19 mouse cellular contexts compared by ENCODE assay signal in genomic region chr19:53898970-53899900, GRCm38 (mm10). TPM values are rescaled to one million over a fixed set of nuclear protein-coding genes. Genes with fewer than 3 reads are reported as not detected.
DNase-seq lines count a peak whose midpoint lies in the region; ATAC-seq and TF ChIP-seq lines count a peak whose summit lies in the region.
"Had no signal": no experiment of that assay in that cellular context is flagged by ENCODE, and none has a peak within 500 bp of the region (broad histone marks: within the 10 kb centered on the region; RNA-seq: fewer than 3 reads in every experiment).

No protein-coding gene starts in this region.

- no peak overlapping the region for H3K9ac ChIP-seq in embryonic facial prominence, embryonic 13.5 days
- no peak overlapping the region for H3K9ac ChIP-seq in stomach, postnatal 0 days (ENCODE audit: low read length)
- H3K9ac ChIP-seq: embryonic facial prominence, embryonic 12.5 days had no signal

- no peak for TF ChIP-seq CTCF in kidney, adult 2 months (conservative IDR thresholded peaks at IDR 0.05; ENCODE audit: insufficient read depth, insufficient read length, low read depth, low read length)
- no peak for TF ChIP-seq CTCF in stomach, postnatal 0 days (IDR thresholded peaks at IDR 0.05; ENCODE audit: low read depth)

- H3K4me1 ChIP-seq in embryonic facial prominence, embryonic 13.5 days, result peaks cover 40% of the 10 kb centered on the region
- peaks cover 20% of the 10 kb centered on the region for H3K4me1 ChIP-seq in embryonic facial prominence, embryonic 10.5 days
- peaks cover 6% of the 10 kb centered on the region; the same call in 1 of the 2 replicates for H3K4me1 ChIP-seq in kidney, adult 2 months (ENCODE audit: control insufficient read depth, insufficient read depth, low read length)
- peaks cover 4% of the 10 kb centered on the region; the same call in 1 of the 2 replicates for H3K4me1 ChIP-seq in stomach, postnatal 0 days (replicated peaks; ENCODE audit: control insufficient read depth, insufficient read depth)

- DNase-seq in embryonic facial prominence, embryonic 10.5 days (ENCODE audit: low spot score), result no peak
- peak; percentile 20 to 45 for DNase-seq in kidney, postnatal 4 days
- no peak for DNase-seq in kidney, adult 2 months
- DNase-seq in thymus, postnatal 25 days, result peak; percentile 22
- DNase-seq in thymus, postnatal 4 days, result no peak
- DNase-seq in stomach, postnatal 0 days (ENCODE audit: low spot score), result peak; percentile 7
- DNase-seq in left cerebral cortex, postnatal 25 days (ENCODE audit: low spot score in 2 of 2), result no peak
- DNase-seq: adrenal gland, adult 2 months; cerebellum, adult 9-10 months; gastrocnemius, postnatal 10 days; kidney, adult 8-10 months; kidney, postnatal 36 days; lung, adult 18-20 months; lung, postnatal 36 days; retina, postnatal 1 day had no signal

- WGBS in embryonic facial prominence, embryonic 13.5 days, result 80% methylated on average over 25 of the region's 25 CpGs
- WGBS in embryonic facial prominence, embryonic 10.5 days, result 88% methylated on average over 25 of the region's 25 CpGs
- WGBS in kidney, adult 2 months, result 81% methylated on average over 25 of the region's 25 CpGs
- WGBS in stomach, postnatal 0 days, result 76% methylated on average over 25 of the region's 25 CpGs

- no peaks in the 10 kb centered on the region for H3K36me3 ChIP-seq in embryonic facial prominence, embryonic 13.5 days
- no peaks in the 10 kb centered on the region for H3K36me3 ChIP-seq in embryonic facial prominence, embryonic 10.5 days (replicated peaks)
- no peaks in the 10 kb centered on the region for H3K36me3 ChIP-seq in kidney, adult 2 months (ENCODE audit: control insufficient read depth, insufficient read depth, low read length)
- no peaks in the 10 kb centered on the region for H3K36me3 ChIP-seq in stomach, postnatal 0 days (ENCODE audit: control insufficient read depth, insufficient read depth, low read length)
- H3K36me3 ChIP-seq: embryonic facial prominence, embryonic 12.5 days; hindbrain, embryonic 10.5 days had no signal

- TF ChIP-seq EP300 in stomach, postnatal 0 days (optimal IDR thresholded peaks at IDR 0.05), result no peak

- H3K27ac ChIP-seq in embryonic facial prominence, embryonic 13.5 days, result peak overlapping the region; percentile 57
- H3K27ac ChIP-seq in embryonic facial prominence, embryonic 10.5 days (replicated peaks), result no peak overlapping the region
- no peak overlapping the region for H3K27ac ChIP-seq in kidney, adult 2 months (ENCODE audit: insufficient read depth, low read depth, low read length)
- no peak overlapping the region for H3K27ac ChIP-seq in stomach, postnatal 0 days (replicated peaks)
- H3K27ac ChIP-seq: embryonic facial prominence, embryonic 12.5 days; hindbrain, embryonic 10.5 days had no signal

- H3K4me2 ChIP-seq in embryonic facial prominence, embryonic 13.5 days, result no peak overlapping the region
- H3K4me2 ChIP-seq in stomach, postnatal 0 days (replicated peaks; ENCODE audit: low read depth), result no peak overlapping the region
- H3K4me2 ChIP-seq: embryonic facial prominence, embryonic 12.5 days had no signal

- no peak for ATAC-seq in embryonic facial prominence, embryonic 13.5 days (ENCODE audit: insufficient number of reproducible peaks, insufficient read depth, low FRiP score, low TSS enrichment, low read depth)
- ATAC-seq in stomach, postnatal 0 days (ENCODE audit: low FRiP score, low TSS enrichment), result no peak

- no peaks in the 10 kb centered on the region for H3K27me3 ChIP-seq in embryonic facial prominence, embryonic 13.5 days
- no peaks in the 10 kb centered on the region for H3K27me3 ChIP-seq in embryonic facial prominence, embryonic 10.5 days (replicated peaks; ENCODE audit: low read depth, poor library complexity, severe bottlenecking)
- H3K27me3 ChIP-seq in kidney, adult 2 months (replicated peaks; ENCODE audit: control insufficient read depth, insufficient read depth, low read length), result no peaks in the 10 kb centered on the region
- H3K27me3 ChIP-seq in stomach, postnatal 0 days (ENCODE audit: control insufficient read depth, insufficient read depth, low read length), result no peaks in the 10 kb centered on the region
- H3K27me3 ChIP-seq: embryonic facial prominence, embryonic 12.5 days had no signal

- H3K9me3 ChIP-seq in embryonic facial prominence, embryonic 13.5 days, result no peaks in the 10 kb centered on the region
- H3K9me3 ChIP-seq in embryonic facial prominence, embryonic 10.5 days, result no peaks in the 10 kb centered on the region
- no peaks in the 10 kb centered on the region for H3K9me3 ChIP-seq in stomach, postnatal 0 days (ENCODE audit: control insufficient read depth, low read length)
- H3K9me3 ChIP-seq: embryonic facial prominence, embryonic 12.5 days; hindbrain, embryonic 10.5 days had no signal

- TF ChIP-seq POLR2A in kidney, adult 2 months (IDR thresholded peaks at IDR 0.05; ENCODE audit: low read depth, low read length), result no peak

- H3K4me3 ChIP-seq in embryonic facial prominence, embryonic 13.5 days, result no peak overlapping the region
- H3K4me3 ChIP-seq in embryonic facial prominence, embryonic 10.5 days, result no peak overlapping the region
- H3K4me3 ChIP-seq in kidney, adult 2 months (ENCODE audit: insufficient read depth, low read depth, low read length), result no peak overlapping the region
- no peak overlapping the region for H3K4me3 ChIP-seq in stomach, postnatal 0 days (ENCODE audit: low read depth, low read length)
- H3K4me3 ChIP-seq: embryonic facial prominence, embryonic 12.5 days; heart, adult 2 months; hindbrain, embryonic 10.5 days had no signal

- intact Hi-C loops in left cerebral cortex, postnatal 25 days (cut with DNase I), result no loop called here

RNA-seq across cellular contexts. Expression of gene Pdcd4, which starts 7.2 kb away (rescaled TPM):
- polyA plus RNA-seq in embryonic facial prominence, embryonic 13.5 days (2015; fragmentation: Nextera tagmentation; extraction: Ambion mirVana), result 130 and 135 TPM in 2 replicates
- polyA plus RNA-seq in embryonic facial prominence, embryonic 10.5 days (2016; fragmentation: Nextera tagmentation; extraction: Ambion mirVana), result 66.5 and 78.8 TPM in 2 replicates
- 6.4 and 10.3 TPM in 2 replicates for polyA plus RNA-seq in kidney, adult 2 months (2012; rRNA removed)
- polyA plus RNA-seq in stomach, postnatal 0 days (2015; fragmentation: Nextera tagmentation; extraction: Ambion mirVana), result 204 and 217 TPM in 2 replicates
- 100 to 1,000 TPM in 1 of 2 experiments, 10 to 100 TPM in 1; 97.3 to 105 TPM for total RNA-seq in left cerebral cortex, postnatal 25 days (2021)

RNA-seq across cellular contexts. Expression of gene Shoc2, which starts 44.9 kb away (rescaled TPM):
- polyA plus RNA-seq in embryonic facial prominence, embryonic 13.5 days (2015; fragmentation: Nextera tagmentation; extraction: Ambion mirVana), result 50.5 and 54.7 TPM in 2 replicates
- 62.7 and 65.9 TPM in 2 replicates for polyA plus RNA-seq in embryonic facial prominence, embryonic 10.5 days (2016; fragmentation: Nextera tagmentation; extraction: Ambion mirVana)
- polyA plus RNA-seq in kidney, adult 2 months (2012; rRNA removed), result 16.3 and 19.1 TPM in 2 replicates
- polyA plus RNA-seq in stomach, postnatal 0 days (2015; fragmentation: Nextera tagmentation; extraction: Ambion mirVana), result 31.7 and 33.9 TPM in 2 replicates
- 10 to 100 TPM; 52.0 to 53.6 TPM for total RNA-seq in left cerebral cortex, postnatal 25 days (2021)

RNA-seq across cellular contexts. Expression of gene Bbip1, which starts 45.2 kb away (rescaled TPM):
- polyA plus RNA-seq in embryonic facial prominence, embryonic 13.5 days (2015; fragmentation: Nextera tagmentation; extraction: Ambion mirVana), result 82.9 and 97.9 TPM in 2 replicates
- 86.7 and 89.7 TPM in 2 replicates for polyA plus RNA-seq in embryonic facial prominence, embryonic 10.5 days (2016; fragmentation: Nextera tagmentation; extraction: Ambion mirVana)
- polyA plus RNA-seq in kidney, adult 2 months (2012; rRNA removed), result 9.4 and 12.6 TPM in 2 replicates
- polyA plus RNA-seq in stomach, postnatal 0 days (2015; fragmentation: Nextera tagmentation; extraction: Ambion mirVana), result 48.7 and 52.8 TPM in 2 replicates
- total RNA-seq in left cerebral cortex, postnatal 25 days (2021), result 10 to 100 TPM; 58.4 to 58.6 TPM

Comparison
In these comparisons a context has a peak if more than half of its experiments do, and no peak if none do; other contexts are left out.
1. DNase-seq: peak in kidney, postnatal 4 days (2 of 2), thymus, postnatal 25 days (single experiment) and stomach, postnatal 0 days (single experiment); none in embryonic facial prominence, embryonic 10.5 days (single experiment), kidney, adult 2 months (single experiment), thymus, postnatal 4 days (single experiment) and left cerebral cortex, postnatal 25 days (0 of 2).